Mouse (Mus musculus) cerebellum, adult 2 months (tissue): ENCODE data around the gene Ube2r2. TPM values are rescaled to one million over a fixed set of nuclear protein-coding genes. Genes with fewer than 3 reads are reported as not detected.

Experiments
- DNase-seq, 2 experiments: peaks; one replicate each; pipeline ENCODE4 v3.0.0; 2021
- H3K27ac ChIP-seq: fragments of 200-500 bp; 2 replicates; pipeline ENCODE4 v1.5.1; 2012; ENCODE audit warnings: low read length, control low read depth, inconsistent platforms; ENCODE audit not compliant: insufficient read depth
- H3K27me3 ChIP-seq: fragments of 200-500 bp; 2 replicates; pipeline ENCODE4 v1.6.1; 2012; ENCODE audit warnings: inconsistent platforms, mild to moderate bottlenecking, low read length, moderate library complexity; ENCODE audit not compliant: control insufficient read depth, insufficient read depth
- H3K4me1 ChIP-seq: fragments of 200-500 bp; 2 replicates; pipeline ENCODE4 v1.6.1; 2011; ENCODE audit warnings: low read length; ENCODE audit not compliant: control insufficient read depth, insufficient read depth
- H3K4me3 ChIP-seq: fragments of 200-500 bp; replicated peaks from 2 replicates; pipeline ENCODE3; 2011; ENCODE audit warnings: mild to moderate bottlenecking, low read depth, low read length, control low read depth; ENCODE audit not compliant: insufficient read depth
- CTCF ChIP-seq: fragments of 200-500 bp; IDR thresholded peaks from 2 replicates; pipeline ENCODE4 v1.5.1; 2011; ENCODE audit warnings: low read depth, mild to moderate bottlenecking, control low read depth, low read length, moderate library complexity, borderline replicate concordance; ENCODE audit not compliant: insufficient read depth
- POLR2A ChIP-seq: fragments of 200-500 bp; IDR thresholded peaks from 2 replicates; pipeline ENCODE4 v1.6.1; 2011; ENCODE audit warnings: low read length, control low read depth, borderline replicate concordance; ENCODE audit not compliant: insufficient read depth
- WGBS: fragments of 180-500 bp; shearing (Covaris S2); methylation state at CpG from one replicate; pipeline ENCODE4 v1.1.7; 2018; 5-methylcytosine and 5-hydroxymethylcytosine counted together
- polyA plus RNA-seq: library from polyadenylated mRNA; depleted of rRNA; stranded (reverse); fragments of >200 nt; gene quantifications from 2 replicates; pipeline ENCODE4 v1.2.3, GENCODE M21; 2012

The Ube2r2 gene
- polyA plus RNA-seq, 1 experiment = 135 TPM

DNA sequence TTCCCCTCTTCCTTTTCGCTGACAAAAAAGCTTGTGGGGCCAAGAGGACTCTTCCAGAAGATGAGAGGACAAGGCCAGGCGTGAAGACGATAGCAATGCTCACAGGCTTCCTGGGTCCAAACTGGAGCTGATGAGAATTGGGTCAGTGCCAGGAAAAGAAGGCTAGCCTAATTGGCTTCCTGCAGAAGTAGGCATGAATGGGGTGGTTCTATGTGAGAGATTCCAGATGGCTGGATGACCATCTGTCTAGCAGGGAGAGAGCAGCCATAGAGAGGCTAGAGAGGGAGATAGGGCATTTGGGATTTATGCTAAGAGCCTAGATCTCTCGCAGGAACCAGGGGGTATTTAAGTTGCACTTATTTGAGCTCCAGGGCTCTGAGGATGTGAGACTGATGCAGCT is 28.1 kb upstream of the Ube2r2 start:
- no peak overlapping the region for H3K4me3 ChIP-seq
- no peak overlapping the region for H3K27ac ChIP-seq
- TF ChIP-seq POLR2A (no peak), CTCF (no peak)
- peak; percentile 21 to 62 for DNase-seq
- WGBS = 8% methylated on average over 4 of the region's 4 CpGs
- H3K27me3 ChIP-seq = no peaks in the 10 kb centered on the region
- H3K4me1 ChIP-seq = no peaks in the 10 kb centered on the region; the same call in none of the 2 replicates

DNA sequence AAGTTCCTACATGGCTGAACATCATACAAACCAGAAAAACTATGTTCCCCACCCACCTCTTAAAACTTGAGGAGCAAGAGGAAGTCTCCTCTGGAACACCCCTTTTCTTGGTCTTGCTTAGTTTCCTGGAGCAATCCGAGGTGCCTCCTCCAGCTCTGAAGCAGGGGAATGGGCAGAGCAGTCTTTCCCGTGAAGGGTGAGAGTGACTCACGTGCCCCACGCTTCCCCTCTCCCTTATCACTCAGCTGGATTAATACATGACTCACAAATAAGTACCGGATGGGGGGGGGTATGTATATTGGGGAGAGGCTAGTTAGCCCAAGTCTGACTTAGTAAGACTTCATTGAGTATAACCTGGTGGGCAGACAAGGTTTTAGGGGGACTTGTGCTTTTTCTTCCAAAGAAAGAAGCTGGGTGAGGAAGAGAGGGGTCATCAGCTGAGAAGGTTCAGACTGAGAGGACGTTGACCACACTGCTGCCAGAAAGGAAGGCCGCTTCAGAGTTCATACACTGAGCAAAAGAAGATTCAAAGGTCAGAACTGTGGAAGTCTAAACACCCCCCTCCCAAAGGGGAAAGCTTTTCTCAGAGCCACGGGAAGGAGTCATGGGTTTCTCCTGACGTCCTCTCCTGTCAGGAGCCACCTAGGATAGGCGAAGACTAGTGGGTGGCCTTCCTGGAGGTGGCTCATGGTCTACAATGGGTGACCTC is 26.7 kb upstream of the Ube2r2 start:
- no peak overlapping the region for H3K4me3 ChIP-seq
- H3K27me3 ChIP-seq = no peaks in the 10 kb centered on the region
- no peaks in the 10 kb centered on the region; the same call in none of the 2 replicates for H3K4me1 ChIP-seq
- DNase-seq = no peak
- 92% methylated on average over 10 of the region's 10 CpGs for WGBS
- H3K27ac ChIP-seq = no peak overlapping the region
- TF ChIP-seq CTCF (no peak), POLR2A (no peak)

DNA sequence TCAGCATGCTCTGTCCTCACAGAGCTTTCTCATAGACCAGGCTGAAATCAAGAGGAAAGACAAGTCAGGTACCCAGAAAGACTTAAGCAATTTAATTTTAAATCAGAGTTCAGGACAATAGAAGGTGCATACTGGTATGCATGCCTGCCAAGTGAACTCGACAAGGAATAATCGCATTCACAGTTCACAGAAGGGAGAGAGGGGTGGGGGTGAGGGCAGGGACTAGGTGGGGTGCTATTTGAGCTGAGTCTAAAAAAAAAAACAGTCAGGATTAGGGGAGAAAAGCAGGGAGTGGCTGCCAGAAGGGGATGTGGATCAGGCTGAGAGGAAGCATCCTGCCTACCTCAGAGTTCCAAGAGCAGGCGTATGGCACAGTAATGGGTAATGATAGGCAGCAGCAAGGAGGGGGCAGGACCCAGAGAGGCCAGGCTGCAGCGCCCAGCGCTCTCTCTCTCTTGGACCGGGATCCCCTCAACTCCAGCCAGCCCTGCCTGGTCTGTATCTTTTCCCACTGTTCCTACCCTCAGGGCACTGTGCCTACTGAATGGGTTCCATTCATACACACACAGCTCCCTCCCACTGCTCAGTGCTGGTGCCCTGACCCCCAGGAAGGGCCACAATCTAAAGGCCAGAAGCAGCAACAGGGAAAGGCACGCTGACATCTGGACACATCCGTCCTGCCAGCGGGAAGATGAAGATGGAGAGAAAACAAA is 21.0 kb upstream of the Ube2r2 start:
- H3K27ac ChIP-seq = no peak overlapping the region
- WGBS = 81% methylated on average over 9 of the region's 9 CpGs
- H3K27me3 ChIP-seq = no peaks in the 10 kb centered on the region
- TF ChIP-seq CTCF (no peak), POLR2A (no peak)
- H3K4me1 ChIP-seq = no peaks in the 10 kb centered on the region; the same call in 1 of the 2 replicates
- H3K4me3 ChIP-seq = no peak overlapping the region
- DNase-seq = no peak

DNA sequence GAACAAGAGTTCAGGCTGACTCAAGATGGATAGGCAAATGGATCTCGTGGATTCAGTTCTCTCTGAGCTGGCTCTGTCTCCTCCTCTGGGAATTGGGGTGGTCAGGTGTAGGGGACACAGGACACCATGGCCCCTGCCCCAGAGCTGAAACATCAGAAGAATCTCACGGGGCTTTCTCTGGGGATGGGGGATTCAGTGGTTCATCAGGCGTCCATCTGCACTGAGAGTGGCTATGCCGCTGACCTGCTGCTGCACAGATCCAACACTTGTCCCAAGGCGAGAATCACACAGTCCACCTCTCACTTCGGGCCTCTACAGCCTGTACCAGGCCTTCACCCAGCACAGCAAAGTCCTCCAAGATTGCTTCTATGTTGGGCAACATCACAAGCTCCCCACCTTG is 20.5 kb upstream of the Ube2r2 start:
- Histone ChIP-seq H3K4me1 (no peaks in the 10 kb centered on the region; the same call in 1 of the 2 replicates), H3K4me3 (no peak overlapping the region), H3K27me3 (no peaks in the 10 kb centered on the region), H3K27ac (no peak overlapping the region)
- DNase-seq = no peak
- WGBS = 87% methylated on average over 6 of the region's 6 CpGs
- TF ChIP-seq POLR2A (no peak), CTCF (no peak)

DNA sequence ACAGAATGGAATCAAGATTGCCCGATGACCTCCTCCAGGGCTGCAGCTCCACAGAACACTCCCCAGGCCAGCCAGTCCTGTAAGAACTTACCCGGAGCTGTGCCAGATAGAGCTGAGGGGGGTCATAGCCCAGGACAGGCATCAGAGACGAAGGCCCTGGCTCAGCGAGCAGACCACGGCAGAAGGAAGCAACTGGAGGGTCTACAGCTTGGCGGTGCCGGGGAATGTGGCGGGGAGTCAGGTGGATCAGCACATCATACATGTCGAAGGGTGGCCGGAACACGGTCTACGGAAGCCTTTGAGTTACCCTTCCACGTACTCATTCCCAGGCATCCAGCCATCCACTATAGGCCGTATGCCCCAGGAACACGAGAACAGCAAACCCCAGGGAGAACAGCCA is 19.8 kb upstream of the Ube2r2 start:
- Histone ChIP-seq H3K4me1 (no peaks in the 10 kb centered on the region; the same call in 1 of the 2 replicates), H3K27ac (no peak overlapping the region), H3K27me3 (no peaks in the 10 kb centered on the region), H3K4me3 (no peak overlapping the region)
- no peak for TF ChIP-seq CTCF
- no peak for TF ChIP-seq POLR2A
- no peak for DNase-seq
- WGBS = 90% methylated on average over 15 of the region's 15 CpGs

DNA sequence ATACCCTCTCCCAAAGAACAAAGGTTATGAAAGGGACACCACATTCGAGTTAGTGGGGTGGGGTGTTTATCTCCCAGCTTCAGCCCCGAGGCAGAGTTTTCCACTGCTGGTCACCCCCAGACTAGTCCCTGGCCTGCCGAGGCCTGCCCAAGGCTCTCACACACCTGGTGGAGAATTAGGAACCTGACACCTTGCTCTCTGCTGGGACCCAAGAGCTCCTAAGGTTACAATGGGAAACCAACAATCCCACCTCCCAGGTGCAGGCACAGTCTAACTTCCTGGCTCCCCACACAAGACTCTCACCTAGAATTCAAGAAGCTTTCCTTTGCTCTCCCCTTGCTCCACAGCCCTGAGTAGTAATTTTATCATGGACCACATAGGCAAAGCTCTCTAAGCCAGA is 18.7 kb upstream of the Ube2r2 start:
- Histone ChIP-seq H3K4me1 (no peaks in the 10 kb centered on the region; the same call in 1 of the 2 replicates), H3K4me3 (no peak overlapping the region)
- 86% methylated on average over 3 of the region's 3 CpGs for WGBS

DNA sequence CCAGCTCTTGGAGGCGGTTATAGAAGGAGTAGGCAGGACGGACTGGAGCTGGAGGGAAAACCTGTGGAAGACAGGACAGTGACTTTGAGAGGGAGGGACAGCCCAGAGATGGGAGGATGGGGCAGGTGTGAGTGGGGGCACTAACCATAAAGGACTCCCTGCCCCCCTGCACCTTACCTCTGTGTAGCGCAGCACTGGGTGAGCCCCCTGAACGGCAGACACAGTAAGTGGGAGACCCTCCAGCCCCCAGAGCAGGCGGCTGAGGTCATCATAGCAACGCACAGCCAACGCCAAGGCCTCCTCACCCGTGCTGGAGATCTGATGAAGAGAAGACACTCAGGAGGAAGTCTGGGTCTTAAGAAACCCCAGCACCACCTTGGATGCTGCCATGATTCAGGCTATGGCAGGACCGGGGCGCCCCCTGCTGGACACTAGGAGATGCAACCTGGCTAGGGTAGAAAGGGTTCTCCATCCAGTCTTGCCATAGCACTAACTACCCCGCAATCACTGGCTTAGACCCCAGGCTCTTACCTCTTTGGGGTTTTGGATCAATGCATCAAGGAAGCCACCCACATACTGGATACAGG is 16.7 kb upstream of the Ube2r2 start:
- DNase-seq = peak; percentile 38 to 45
- H3K4me3 ChIP-seq = no peak overlapping the region
- TF ChIP-seq POLR2A (no peak), CTCF (peak; percentile 76)
- H3K27me3 ChIP-seq = no peaks in the 10 kb centered on the region
- no peak overlapping the region for H3K27ac ChIP-seq
- H3K4me1 ChIP-seq = peaks cover 6% of the 10 kb centered on the region; the same call in 1 of the 2 replicates
- WGBS = 71% methylated on average over 11 of the region's 11 CpGs

More for the DNA sequence above, 18.7 kb upstream of the Ube2r2 start:
- DNase-seq = no peak
- TF ChIP-seq CTCF (no peak), POLR2A (no peak)
- Histone ChIP-seq H3K27me3 (no peaks in the 10 kb centered on the region), H3K27ac (no peak overlapping the region)
